Mouse (Mus musculus) Patski (cell line): ENCODE data around the gene Gm3336. TPM values are rescaled to one million over a fixed set of nuclear protein-coding genes. Genes with fewer than 3 reads are reported as not detected.
A peak's percentile ranks its signal among the peaks of the same experiment; 100 is the strongest.

Experiments
- ATAC-seq: fragments of 100-300 bp; one replicate; pipeline ENCODE4 v1.8.0; 2021
- CTCF ChIA-PET: fragments of 350-600 bp; sonication (Branson Sonifier 250); formaldehyde crosslinking; loops from one replicate; lab custom pipeline; 2022; ENCODE audit warnings: inconsistent platforms; lab: Charles Lee
- POLR2A ChIA-PET: fragments of 350-600 bp; sonication (Branson Sonifier 250); formaldehyde crosslinking; loops from one replicate; lab custom pipeline; 2022; ENCODE audit warnings: antibody characterized with exemption, inconsistent platforms; lab: Charles Lee
- DNase-seq: peaks from one replicate; pipeline ENCODE4 v3.0.0-alpha.2; 2011; ENCODE audit warnings: low read depth, low spot score
- H3K27me3 ChIP-seq: fragments of 371-371 bp; one replicate; pipeline ENCODE4 v1.5.1; 2021
- CTCF ChIP-seq: fragments of 100-300 bp; IDR thresholded peaks from one replicate; pipeline ENCODE4 v1.5.1; 2021
- in situ Hi-C: fragments of 300-500 bp; cut with MboI; formaldehyde crosslinking; loops from 3 replicates; pipeline ENCODE4 v1.11.1; 2018; ENCODE audit warnings: low pct_unique_long_range_greater_than_20kb, mixed read lengths
- polyA plus RNA-seq: library from polyadenylated mRNA; unstranded; gene quantifications from one replicate; pipeline ENCODE4 v1.2.3, GENCODE M21; 2021

Gene Gm3336
- polyA plus RNA-seq, 1 experiment from 2014 or later, result 1.1 TPM

DNA sequence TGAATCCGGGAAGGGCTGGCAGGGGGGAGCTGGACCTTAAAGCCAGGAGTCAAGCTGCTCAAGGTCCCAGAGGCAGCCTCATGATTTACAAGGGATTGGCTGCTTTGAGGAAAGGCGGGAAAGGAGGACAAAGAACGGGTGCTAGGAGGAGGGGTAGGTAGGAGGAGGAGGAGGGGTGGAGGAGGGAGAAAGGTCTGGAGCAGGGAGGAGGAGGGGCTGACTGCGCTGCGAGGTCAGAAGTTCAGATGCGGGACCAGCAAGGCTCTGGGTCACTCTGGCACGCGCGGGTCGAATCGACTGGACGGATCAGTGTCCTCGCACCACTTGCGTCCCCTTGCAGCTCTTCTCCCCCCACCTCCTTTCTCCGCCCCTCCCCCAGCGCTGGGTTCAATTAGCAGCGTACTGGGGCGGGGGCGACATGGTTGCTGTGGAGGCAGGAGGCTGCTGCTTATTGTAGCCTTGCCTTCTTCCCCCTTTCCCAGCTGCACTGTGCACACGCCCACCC is 26.6 kb upstream of the Gm3336 start:
- ATAC-seq (no peak), DNase-seq (no peak)
- ChIA-PET POLR2A (no interaction called here), CTCF (no interaction called here)
- in situ Hi-C loops, result no loop called here
- H3K27me3 ChIP-seq, result no peaks in the 10 kb centered on the region
- TF ChIP-seq CTCF, result no peak

DNA sequence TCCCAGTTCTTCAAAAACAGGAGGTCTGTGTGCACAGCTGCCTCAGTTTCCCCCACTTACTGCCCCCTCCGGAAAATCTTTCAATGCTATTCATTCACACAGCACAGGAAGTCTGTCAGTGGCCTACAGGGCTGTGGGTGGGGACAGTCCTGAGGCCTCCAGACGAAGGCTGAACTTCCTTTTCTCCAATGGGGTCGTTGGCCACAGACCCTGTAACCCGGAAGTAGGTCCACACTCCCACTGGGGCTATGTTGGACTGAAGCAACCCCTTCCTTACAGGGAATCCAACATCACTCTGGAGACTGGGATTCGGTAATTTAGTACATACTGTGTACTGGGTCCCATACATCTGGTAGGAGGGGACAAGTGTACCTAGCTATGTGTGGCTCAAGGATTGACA is 24.7 kb upstream of the Gm3336 start:
- ATAC-seq (no peak), DNase-seq (no peak)
- ChIA-PET CTCF (no interaction called here), POLR2A (no interaction called here)
- H3K27me3 ChIP-seq, result no peaks in the 10 kb centered on the region
- TF ChIP-seq CTCF, result no peak
- in situ Hi-C loops, result no loop called here

- DNase-seq (no peak), ATAC-seq (no peak)
- no peak for TF ChIP-seq CTCF
- POLR2A ChIA-PET, result no interaction called here
- H3K27me3 ChIP-seq, result no peaks in the 10 kb centered on the region
- in situ Hi-C loops, result no loop called here
- CTCF ChIA-PET, result interaction anchor here (1.0 to 1.1 kb wide), 2 partner anchors 23 to 59 kb away, joined by 3 read pairs; partner anchors contain the start of gene Lsm4
Observed at GRCm38 (mm10) chr8:70695318-70696018, 22.9 kb upstream of the Gm3336 start.

DNA sequence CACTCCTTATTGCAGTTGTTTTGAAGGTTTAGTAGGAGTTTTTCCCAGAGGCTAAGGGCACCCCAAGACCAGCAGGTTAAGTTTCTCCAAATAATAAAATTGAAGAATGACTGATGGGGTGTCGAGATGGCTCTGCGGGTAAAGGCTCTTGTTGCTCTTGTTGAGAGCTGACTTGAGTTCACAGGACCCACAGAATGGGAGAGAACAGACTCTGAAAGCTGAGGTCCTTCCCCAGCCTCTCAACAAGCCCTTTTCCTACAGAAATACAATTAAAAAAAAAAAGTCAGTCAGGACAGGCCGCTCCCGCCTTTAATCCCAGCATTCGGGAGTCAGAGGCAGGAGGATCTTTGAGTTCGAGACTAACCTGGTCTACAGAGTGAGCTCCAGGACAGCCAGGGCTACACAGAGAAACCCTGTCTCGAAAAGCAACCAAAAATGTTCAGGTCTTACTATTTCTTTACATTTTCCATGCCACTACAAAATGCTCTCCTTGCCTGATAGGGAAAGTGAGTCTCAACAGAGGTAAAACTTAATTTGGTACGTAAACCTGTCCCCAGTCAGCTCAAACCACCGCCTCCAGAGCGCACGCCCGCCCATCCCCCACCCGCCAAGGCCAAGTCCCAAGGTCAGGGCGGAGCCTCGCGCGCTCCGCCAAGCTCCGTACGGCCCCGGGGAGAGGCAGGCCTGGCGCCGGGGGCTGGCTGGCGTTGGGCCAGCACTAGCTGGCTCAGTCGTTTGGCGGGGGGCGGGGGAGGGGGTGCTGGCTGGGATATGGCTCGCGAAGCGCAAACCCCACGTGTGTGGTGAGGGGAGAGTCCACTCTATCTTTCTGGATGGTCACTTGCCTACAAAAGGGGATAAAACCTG is 22.1 kb upstream of the Gm3336 start:
- no peak for TF ChIP-seq CTCF
- in situ Hi-C loops, result no loop called here
- ChIA-PET CTCF (interaction anchor here (1.0 to 1.1 kb wide), 2 partner anchors 24 to 60 kb away, joined by 3 read pairs; partner anchors contain the start of gene Lsm4), POLR2A (interaction anchor here (4.3 kb wide), 1 partner anchor 18 kb away, joined by 27 read pairs; no protein-coding TSS in a partner anchor)
- DNase-seq, result no peak
- no peak for ATAC-seq
- no peaks in the 10 kb centered on the region for H3K27me3 ChIP-seq

GRCm38 (mm10) chr8:70696946-70697345 is 21.4 kb upstream of the Gm3336 start:
- POLR2A ChIA-PET, result interaction anchor here (0.6 to 4.3 kb wide), 2 partner anchors 14 to 18 kb away, joined by 3 to 27 read pairs; no protein-coding TSS in a partner anchor
- TF ChIP-seq CTCF, result no peak
- in situ Hi-C loops, result no loop called here
- H3K27me3 ChIP-seq, result no peaks in the 10 kb centered on the region
- DNase-seq (no peak), ATAC-seq (no peak)
- CTCF ChIA-PET, result interaction anchor here (0.9 kb wide), 1 partner anchor 23 kb away, joined by 4 read pairs; the partner anchor contains the start of gene Lsm4

DNA sequence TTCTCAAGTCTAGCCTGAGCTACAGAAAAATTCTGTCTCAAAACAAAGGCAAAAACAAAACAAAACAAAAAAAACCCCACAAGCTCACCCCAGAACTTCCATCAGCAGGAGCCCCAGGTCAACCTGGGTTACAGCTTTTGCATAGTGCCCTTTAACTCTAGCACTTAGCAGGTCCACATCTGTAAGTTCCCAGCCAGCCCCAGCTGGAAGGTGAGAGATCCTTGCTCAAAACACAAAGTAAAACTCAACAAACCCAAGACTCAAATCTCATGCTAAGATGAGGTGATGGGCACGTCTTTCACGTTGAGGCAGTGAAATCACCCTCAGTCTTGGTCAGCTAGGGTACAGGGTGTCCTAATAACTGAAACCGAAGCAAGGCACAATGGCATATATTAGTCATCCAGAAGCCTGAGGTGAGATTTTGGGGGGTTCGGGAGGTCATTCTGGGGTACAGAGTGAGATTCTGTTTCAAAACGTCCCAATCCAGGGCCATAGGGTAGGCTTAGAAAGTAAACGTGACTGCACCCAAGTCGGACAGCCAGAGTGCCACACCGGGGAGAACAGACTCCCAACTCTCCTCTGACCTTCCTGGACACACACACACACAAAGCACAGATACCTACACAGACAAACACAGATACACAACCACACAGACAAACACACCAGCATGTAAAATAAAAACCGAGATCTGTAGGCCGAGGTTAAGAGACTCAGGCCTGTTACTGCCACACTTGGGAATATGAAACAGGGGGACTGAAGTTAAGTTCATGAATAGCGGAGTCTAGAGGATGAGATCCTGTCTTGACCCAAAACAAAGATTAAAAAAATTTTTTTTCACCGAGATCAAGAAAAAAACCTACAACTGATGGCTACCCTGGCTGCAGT is 20.7 kb upstream of the Gm3336 start:
- ChIA-PET POLR2A (interaction anchor here (0.6 to 4.3 kb wide), 6 partner anchors 11 to 87 kb away, joined by 3 to 27 read pairs (median 10); partner anchors contain the start of gene Lsm4), CTCF (interaction anchor here (0.9 to 5.3 kb wide), 2 partner anchors 24 to 26 kb away, joined by 4 to 45 read pairs; partner anchors contain the start of gene Lsm4)
- H3K27me3 ChIP-seq, result no peaks in the 10 kb centered on the region
- DNase-seq, result no peak
- in situ Hi-C loops, result no loop called here
- no peak for ATAC-seq
- no peak for TF ChIP-seq CTCF

- peak; percentile 41 for ATAC-seq
- ChIA-PET POLR2A (interaction anchor here (1.2 to 4.3 kb wide), 7 partner anchors 11 to 88 kb away, joined by 4 to 27 read pairs (median 9); partner anchors contain the start of gene Lsm4), CTCF (interaction anchor here (1.0 to 5.3 kb wide), 2 partner anchors 16 to 27 kb away, joined by 5 to 45 read pairs; partner anchors contain the start of gene Lsm4)
- in situ Hi-C loops, result no loop called here
- TF ChIP-seq CTCF, result no peak
- H3K27me3 ChIP-seq, result no peaks in the 10 kb centered on the region
- DNase-seq, result peak; percentile 93
Observed at GRCm38 (mm10) chr8:70698310-70699109, 19.8 kb upstream of the Gm3336 start, which contains the start of gene Jund. Gene Jund, plus strand, starts transcription at chr8:70698949.

- ATAC-seq, result peak; percentile 0
- no peak for DNase-seq
- TF ChIP-seq CTCF, result no peak
- in situ Hi-C loops, result no loop called here
- H3K27me3 ChIP-seq, result no peaks in the 10 kb centered on the region
- CTCF ChIA-PET, result interaction anchor here (0.9 to 5.3 kb wide), 3 partner anchors 17 to 28 kb away, joined by 3 to 45 read pairs (median 5); partner anchors contain the start of gene Lsm4
- POLR2A ChIA-PET, result interaction anchor here (0.9 to 4.3 kb wide), 11 partner anchors 10 to 89 kb away, joined by 3 to 27 read pairs (median 5); partner anchors contain the start of gene Lsm4
Observed at GRCm38 (mm10) chr8:70699116-70699833, 19.1 kb upstream of the Gm3336 start.
